Comparison of ENCODE assay signal across 20 mouse cellular contexts in the genomic region with DNA sequence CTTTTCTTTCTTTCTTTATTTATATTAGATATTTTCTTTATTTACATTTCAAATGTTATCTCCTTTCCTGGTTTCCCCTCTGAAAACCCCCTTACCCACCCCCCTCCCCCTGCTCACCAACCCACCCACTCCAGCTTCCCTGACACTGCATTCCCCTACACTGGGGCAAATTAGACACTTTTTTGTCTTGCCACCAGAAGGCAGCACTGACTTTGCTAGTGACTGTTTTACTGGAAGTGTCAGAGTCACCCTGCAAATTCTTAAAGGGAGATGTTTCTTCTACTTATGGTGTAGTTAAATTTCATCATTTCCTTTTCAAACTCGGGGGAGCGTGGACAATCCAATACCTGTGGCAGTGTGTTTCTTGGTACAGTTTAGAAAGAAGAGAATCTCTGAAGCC.
DNase-seq lines count a peak whose midpoint lies in the region; ATAC-seq and TF ChIP-seq lines count a peak whose summit lies in the region.
"Had no signal": no experiment of that assay in that cellular context is flagged by ENCODE, and none has a peak within 500 bp of the region (broad histone marks: within the 10 kb centered on the region; RNA-seq: fewer than 3 reads in every experiment).

No protein-coding gene starts in this region.

- TF ChIP-seq CTCF in heart, adult 2 months (IDR thresholded peaks at IDR 0.05), result 0 out of 2 replicates have a peak, but pooled peaks have one; percentile 19
- peak; percentile 24 for TF ChIP-seq CTCF in left cerebral cortex, adult 2 months (IDR thresholded peaks at IDR 0.05)

- no peaks in the 10 kb centered on the region for H3K9me3 ChIP-seq in intestine, embryonic 15.5 days
- H3K9me3 ChIP-seq: forebrain, embryonic 13.5 days; limb, embryonic 13.5 days; stomach, embryonic 15.5 days had no signal

- ATAC-seq in intestine, embryonic 15.5 days, result peak; percentile 65; the same call in 1 of the 2 replicates
- ATAC-seq: forebrain, embryonic 13.5 days had no signal

- 59% methylated on average over 2 of the region's 2 CpGs for WGBS in heart, adult 2 months
- WGBS in intestine, embryonic 15.5 days, result 81% methylated on average over 2 of the region's 2 CpGs

- DNase-seq in heart, adult 2 months, result no peak
- no peak for DNase-seq in heart, postnatal 10 days
- DNase-seq in left cerebral cortex, adult 2 months (ENCODE audit: extremely low spot score in 1 of 2, low spot score in 2 of 2), result no peak
- DNase-seq in left cerebral cortex, postnatal 4 days, result no peak
- peak; percentile 43 for DNase-seq in 416B (ENCODE audit: low read depth)
- DNase-seq in embryo, embryonic 10.5 days (ENCODE audit: low spot score), result no peak
- no peak for DNase-seq in cerebellum, adult 18-20 months
- DNase-seq: adrenal gland, adult 2 months; cerebellum, adult 9-10 months; heart, adult 11 months; lung, postnatal 14 days; spleen, adult 18-20 months; thymus, postnatal 14 days had no signal

- H3K4me3 ChIP-seq in heart, adult 2 months, result no peak overlapping the region
- no peak overlapping the region for H3K4me3 ChIP-seq in left cerebral cortex, adult 2 months
- no peak overlapping the region for H3K4me3 ChIP-seq in intestine, embryonic 15.5 days (replicated peaks)
- H3K4me3 ChIP-seq: forebrain, embryonic 13.5 days; limb, embryonic 13.5 days; myocyte; stomach, embryonic 15.5 days had no signal

- H3K4me2 ChIP-seq in intestine, embryonic 15.5 days (replicated peaks), result no peak overlapping the region
- H3K4me2 ChIP-seq: forebrain, embryonic 13.5 days; hindbrain, embryonic 14.5 days; limb, embryonic 13.5 days; midbrain, embryonic 11.5 days; stomach, embryonic 15.5 days had no signal

- H3K36me3 ChIP-seq in heart, adult 2 months (ENCODE audit: control insufficient read depth, insufficient read depth, low read length), result no peaks in the 10 kb centered on the region
- H3K36me3 ChIP-seq in intestine, embryonic 15.5 days, result no peaks in the 10 kb centered on the region
- H3K36me3 ChIP-seq: limb, embryonic 13.5 days; stomach, embryonic 15.5 days had no signal

- H3K9ac ChIP-seq in heart, adult 2 months (ENCODE audit: low read depth, low read length), result no peak overlapping the region
- H3K9ac ChIP-seq in intestine, embryonic 15.5 days, result no peak overlapping the region
- H3K9ac ChIP-seq: forebrain, embryonic 13.5 days; hindbrain, embryonic 14.5 days; limb, embryonic 13.5 days; stomach, embryonic 15.5 days had no signal

- no peaks in the 10 kb centered on the region for H3K27me3 ChIP-seq in heart, adult 2 months (ENCODE audit: control insufficient read depth, insufficient read depth, low read length)
- H3K27me3 ChIP-seq in intestine, embryonic 15.5 days (replicated peaks), result no peaks in the 10 kb centered on the region
- H3K27me3 ChIP-seq: forebrain, embryonic 13.5 days; limb, embryonic 13.5 days; stomach, embryonic 15.5 days had no signal

- H3K27ac ChIP-seq in heart, adult 2 months, result no peak overlapping the region
- H3K27ac ChIP-seq in left cerebral cortex, adult 2 months, result no peak overlapping the region
- H3K27ac ChIP-seq in intestine, embryonic 15.5 days, result no peak overlapping the region
- H3K27ac ChIP-seq: forebrain, embryonic 13.5 days; hindbrain, embryonic 14.5 days; limb, embryonic 13.5 days; stomach, embryonic 15.5 days had no signal

- no peaks in the 10 kb centered on the region for H3K4me1 ChIP-seq in heart, adult 2 months (ENCODE audit: control insufficient read depth, insufficient read depth, low read length)
- no peaks in the 10 kb centered on the region; the same call in 1 of the 2 replicates for H3K4me1 ChIP-seq in intestine, embryonic 15.5 days (replicated peaks)
- H3K4me1 ChIP-seq: forebrain, embryonic 13.5 days; limb, embryonic 13.5 days; stomach, embryonic 15.5 days had no signal

- TF ChIP-seq EP300 in heart, adult 2 months (IDR thresholded peaks at IDR 0.05; ENCODE audit: insufficient read depth, low read depth, low read length), result no peak

- no peaks in the 10 kb centered on the region for H3K79me2 ChIP-seq in heart, adult 2 months (replicated peaks; ENCODE audit: control insufficient read depth, insufficient read depth, low read length)

- no peak for TF ChIP-seq POLR2A in heart, adult 2 months (IDR thresholded peaks at IDR 0.05; ENCODE audit: insufficient read depth, low read depth, low read length)

- intact Hi-C loops in heart, adult 2 months (cut with DNase I), result no loop called here
- intact Hi-C loops in heart, postnatal 10 days (cut with DNase I), result loop anchor here (2.0 kb wide), 1 partner anchor 73 kb away; no protein-coding TSS in a partner anchor
- intact Hi-C loops in left cerebral cortex, adult 2 months (cut with DNase I), result no loop called here
- intact Hi-C loops in left cerebral cortex, postnatal 4 days (cut with DNase I), result no loop called here
